Mouse (Mus musculus): Measurements from ENCODE around the gene Dolpp1.
A peak's percentile ranks its signal among the peaks of the same experiment; 100 is the strongest.

DNA sequence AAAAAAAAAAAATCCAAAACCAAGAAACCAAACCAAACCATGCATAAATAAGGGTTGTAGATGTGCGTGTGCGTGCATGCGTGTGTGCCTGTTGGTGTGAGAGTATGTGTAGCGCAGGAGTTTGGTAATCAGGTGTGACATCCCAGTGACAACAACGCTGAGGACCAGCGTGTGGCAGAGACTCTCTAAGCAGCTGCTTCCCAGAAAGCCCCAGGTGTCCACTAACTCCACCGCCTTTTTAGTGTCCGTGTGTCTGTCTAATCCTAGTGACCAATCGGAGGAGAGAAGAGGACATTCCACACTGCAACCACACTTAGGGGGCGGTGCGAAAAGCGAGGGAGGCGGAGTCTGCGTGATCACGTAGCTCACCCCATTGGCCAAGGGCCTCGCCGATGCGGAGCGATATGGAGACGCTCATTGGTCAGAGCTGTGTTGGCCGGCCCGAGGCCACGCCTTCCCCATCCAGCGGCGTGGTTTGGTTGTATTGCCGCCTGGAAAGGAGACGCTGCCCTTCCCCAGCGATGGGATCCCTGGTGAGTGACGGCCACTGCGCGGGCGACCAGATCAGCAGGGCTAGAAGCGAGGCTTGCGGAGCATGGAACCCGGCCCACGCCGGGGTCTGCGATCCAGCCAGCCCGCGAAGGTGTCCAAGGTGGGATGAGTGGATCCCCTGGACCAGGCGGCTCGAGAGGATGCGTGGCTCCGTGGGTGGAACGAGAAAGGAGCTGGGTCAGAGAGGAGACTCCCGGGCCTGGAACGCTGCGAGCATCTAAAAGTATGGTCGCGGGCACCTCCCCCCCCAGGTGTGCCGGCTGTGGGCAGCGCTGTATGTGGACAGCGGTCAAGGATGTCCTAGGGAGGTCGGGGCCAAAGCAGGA lies 28.0 kb upstream of the Dolpp1 start, which contains the start of gene Miga2:
- TF ChIP-seq CTCF (IDR thresholded peaks at IDR 0.05) (peak; percentile 22), EP300 (IDR thresholded peaks at IDR 0.05; ENCODE audit: insufficient read depth, low read depth, low read length) (peak; percentile 29; the same call in 1 of the 2 replicates)

Measured in heart, adult 2 months (tissue).